Mouse (Mus musculus): Measurements from ENCODE around the gene Tulp4. TPM values are rescaled to one million over a fixed set of nuclear protein-coding genes. Genes with fewer than 3 reads are reported as not detected.
A peak's percentile ranks its signal among the peaks of the same experiment; 100 is the strongest.

The Tulp4 gene
- polyA plus RNA-seq (2012; rRNA removed), result 58.8 and 62.9 TPM in 2 replicates

DNA sequence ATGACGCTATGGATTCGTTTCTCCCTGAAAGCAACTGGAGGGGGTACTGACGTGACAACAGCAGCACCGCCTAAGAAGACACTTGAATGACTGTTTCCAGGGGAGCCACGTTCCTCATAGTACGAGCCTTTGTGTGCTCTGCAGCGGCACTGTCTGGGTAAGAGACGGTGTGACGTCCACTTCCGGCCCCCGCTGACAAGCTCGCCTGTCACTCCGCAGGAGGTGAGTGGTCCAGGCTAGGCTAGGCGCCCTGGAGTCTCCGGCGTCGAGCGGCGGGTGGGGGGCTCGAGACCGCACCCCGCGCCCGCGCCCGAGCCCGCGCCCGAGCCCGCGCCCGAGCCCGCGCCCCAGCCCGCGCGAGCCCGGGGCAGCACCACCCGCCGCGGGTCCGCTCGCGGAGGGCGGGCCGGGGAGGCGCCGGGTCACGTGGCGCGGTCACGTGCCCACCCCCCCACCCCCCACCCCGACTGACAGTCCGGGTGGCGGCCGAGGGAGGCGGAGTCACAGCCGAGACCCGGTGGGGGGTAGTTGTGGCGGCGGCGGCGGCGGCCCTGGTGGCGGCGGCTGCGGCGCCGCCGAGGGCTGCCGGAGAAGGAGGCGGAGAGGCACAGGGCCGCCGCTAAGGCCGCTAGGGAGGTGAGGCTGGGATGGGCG lies at the start of gene Tulp4:
Gene Tulp4 (plus strand): TSS at position 77 of the 654 bp plus-strand sequence.
- peak within 1 kb of the TSS; percentile 13; the same call in 1 of the 2 replicates for H3K27ac ChIP-seq (ENCODE audit: control insufficient read depth, insufficient read depth, low read length)
- no peaks in the 10 kb centered on the region for H3K27me3 ChIP-seq (ENCODE audit: control insufficient read depth, insufficient read depth, low read length)
- WGBS, result 1% methylated on average over 73 of the region's 76 CpGs

DNA sequence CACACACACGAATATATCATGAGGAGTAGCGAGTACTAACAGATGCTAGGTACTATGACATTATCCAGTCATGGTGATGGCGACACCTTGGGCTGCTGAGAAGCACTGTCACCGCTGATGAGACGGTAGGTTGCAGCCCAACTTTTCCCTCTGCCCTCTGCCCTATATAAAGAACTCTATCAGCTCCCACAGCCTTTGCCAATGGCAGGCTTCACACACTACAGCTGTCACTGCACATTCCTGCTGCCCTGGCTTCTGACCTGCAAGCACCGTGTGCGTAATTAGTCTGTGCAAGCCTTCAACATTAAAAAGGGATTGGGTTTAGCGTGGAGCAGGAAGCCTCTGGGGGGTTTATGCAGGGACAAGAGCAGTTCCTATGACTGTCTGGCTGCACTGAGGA lies 43.4 kb upstream of the Tulp4 start:
- no peak for DNase-seq
- Histone ChIP-seq H3K36me3 (ENCODE audit: control insufficient read depth, insufficient read depth, low read length) (no peaks in the 10 kb centered on the region), H3K27ac (ENCODE audit: control insufficient read depth, insufficient read depth, low read length) (no peak overlapping the region), H3K4me1 (replicated peaks; ENCODE audit: control insufficient read depth, insufficient read depth, low read length) (peaks cover 8% of the 10 kb centered on the region), H3K27me3 (ENCODE audit: control insufficient read depth, insufficient read depth, low read length) (no peaks in the 10 kb centered on the region), H3K4me3 (ENCODE audit: control insufficient read depth, insufficient read depth, low read length) (no peak overlapping the region)
- WGBS, result 97% methylated on average over 8 of the region's 8 CpGs
- TF ChIP-seq CTCF (IDR thresholded peaks at IDR 0.05; ENCODE audit: borderline replicate concordance, control insufficient read depth, extremely low read depth, insufficient read depth, low read length, poor library complexity) (no peak), POLR2A (IDR thresholded peaks at IDR 0.05; ENCODE audit: control insufficient read depth, extremely low read depth, insufficient read depth, low read length, poor library complexity) (no peak)

More for the DNA sequence above, at the start of gene Tulp4:
- TF ChIP-seq POLR2A (IDR thresholded peaks at IDR 0.05; ENCODE audit: control insufficient read depth, extremely low read depth, insufficient read depth, low read length, poor library complexity) (peak; percentile 75), CTCF (IDR thresholded peaks at IDR 0.05; ENCODE audit: borderline replicate concordance, control insufficient read depth, extremely low read depth, insufficient read depth, low read length, poor library complexity) (no peak)
- H3K4me1 ChIP-seq (replicated peaks; ENCODE audit: control insufficient read depth, insufficient read depth, low read length), result peaks cover 4% of the 10 kb centered on the region
- H3K4me3 ChIP-seq (ENCODE audit: control insufficient read depth, insufficient read depth, low read length), result peak within 1 kb of the TSS; percentile 56
- DNase-seq, result peak; percentile 83
- H3K36me3 ChIP-seq (ENCODE audit: control insufficient read depth, insufficient read depth, low read length), result no peaks in the 10 kb centered on the region

DNA sequence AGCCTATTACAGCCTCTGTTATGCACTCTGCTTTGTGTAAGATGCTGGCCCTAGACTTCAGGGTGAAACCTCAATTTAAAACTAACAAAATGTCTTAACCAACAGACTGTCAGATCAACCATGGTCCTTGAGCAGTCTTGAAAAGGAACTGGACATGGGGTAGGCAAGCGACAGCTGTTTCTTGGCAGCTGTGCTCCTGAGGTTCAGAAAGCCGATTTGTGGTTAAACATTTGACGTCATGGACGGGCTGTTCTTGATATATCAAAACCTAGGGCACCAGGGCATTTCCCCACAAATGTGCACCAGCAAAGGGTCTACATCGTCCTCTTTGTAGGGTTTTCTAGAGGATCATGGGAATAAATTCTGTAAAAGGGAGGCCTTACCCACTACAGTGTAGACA lies 42.7 kb upstream of the Tulp4 start:
- TF ChIP-seq POLR2A (IDR thresholded peaks at IDR 0.05; ENCODE audit: control insufficient read depth, extremely low read depth, insufficient read depth, low read length, poor library complexity), result no peak
- TF ChIP-seq CTCF (IDR thresholded peaks at IDR 0.05; ENCODE audit: borderline replicate concordance, control insufficient read depth, extremely low read depth, insufficient read depth, low read length, poor library complexity), result no peak
- no peak overlapping the region for H3K4me3 ChIP-seq (ENCODE audit: control insufficient read depth, insufficient read depth, low read length)
- peaks cover 8% of the 10 kb centered on the region for H3K4me1 ChIP-seq (replicated peaks; ENCODE audit: control insufficient read depth, insufficient read depth, low read length)
- H3K27ac ChIP-seq (ENCODE audit: control insufficient read depth, insufficient read depth, low read length), result no peak overlapping the region
- no peaks in the 10 kb centered on the region for H3K27me3 ChIP-seq (ENCODE audit: control insufficient read depth, insufficient read depth, low read length)
- no peaks in the 10 kb centered on the region for H3K36me3 ChIP-seq (ENCODE audit: control insufficient read depth, insufficient read depth, low read length)
- 16% methylated on average over 5 of the region's 5 CpGs for WGBS
- DNase-seq, result no peak

DNA sequence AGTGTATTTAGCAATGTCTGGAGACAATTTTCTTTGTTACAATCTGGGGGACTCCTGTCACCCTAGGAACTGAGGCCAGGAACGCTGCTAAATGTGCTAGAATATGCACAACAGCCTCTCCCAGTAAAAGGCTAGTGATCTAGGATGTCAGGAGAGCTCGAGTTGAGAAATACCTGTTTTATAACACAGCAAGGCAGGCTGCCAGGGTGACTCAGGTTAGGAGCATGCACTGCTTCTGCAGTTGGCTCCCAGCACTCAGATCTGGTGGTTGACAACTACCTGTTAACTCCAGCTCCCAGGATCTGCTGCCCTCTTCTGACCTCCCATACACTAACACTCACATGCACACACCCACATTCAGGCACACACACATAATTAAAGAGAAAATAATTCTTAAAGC lies 40.2 kb upstream of the Tulp4 start:
- H3K27me3 ChIP-seq (ENCODE audit: control insufficient read depth, insufficient read depth, low read length), result no peaks in the 10 kb centered on the region
- H3K27ac ChIP-seq (ENCODE audit: control insufficient read depth, insufficient read depth, low read length), result no peak overlapping the region
- no peak overlapping the region for H3K4me3 ChIP-seq (ENCODE audit: control insufficient read depth, insufficient read depth, low read length)
- peaks cover 8% of the 10 kb centered on the region for H3K4me1 ChIP-seq (replicated peaks; ENCODE audit: control insufficient read depth, insufficient read depth, low read length)
- 93% methylated on average over 2 of the region's 2 CpGs for WGBS
- H3K36me3 ChIP-seq (ENCODE audit: control insufficient read depth, insufficient read depth, low read length), result no peaks in the 10 kb centered on the region
- no peak for TF ChIP-seq POLR2A (IDR thresholded peaks at IDR 0.05; ENCODE audit: control insufficient read depth, extremely low read depth, insufficient read depth, low read length, poor library complexity)
- TF ChIP-seq CTCF (IDR thresholded peaks at IDR 0.05; ENCODE audit: borderline replicate concordance, control insufficient read depth, extremely low read depth, insufficient read depth, low read length, poor library complexity), result no peak
- DNase-seq, result no peak

DNA sequence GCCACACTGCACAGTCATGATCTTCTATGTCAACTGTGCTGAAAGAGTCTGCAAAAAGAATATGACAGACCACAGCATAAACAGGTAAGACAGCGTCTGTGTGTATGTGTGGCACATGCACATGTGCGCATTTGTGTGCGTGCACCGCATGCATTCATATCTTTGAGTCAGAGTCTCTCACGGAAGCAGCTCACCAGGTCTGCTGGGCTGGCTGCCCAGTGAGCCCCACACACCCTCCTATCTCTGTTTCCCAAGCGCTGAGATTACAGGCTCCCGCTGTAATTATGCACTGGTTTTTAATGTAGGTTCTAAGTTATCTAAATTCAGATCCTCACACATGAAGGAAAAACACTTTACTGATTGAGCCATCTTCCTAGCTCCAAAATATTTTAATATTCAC lies 38.6 kb upstream of the Tulp4 start:
- Histone ChIP-seq H3K4me1 (replicated peaks; ENCODE audit: control insufficient read depth, insufficient read depth, low read length) (peaks cover 8% of the 10 kb centered on the region), H3K27me3 (ENCODE audit: control insufficient read depth, insufficient read depth, low read length) (no peaks in the 10 kb centered on the region), H3K4me3 (ENCODE audit: control insufficient read depth, insufficient read depth, low read length) (no peak overlapping the region), H3K27ac (ENCODE audit: control insufficient read depth, insufficient read depth, low read length) (no peak overlapping the region), H3K36me3 (ENCODE audit: control insufficient read depth, insufficient read depth, low read length) (no peaks in the 10 kb centered on the region)
- no peak for DNase-seq
- TF ChIP-seq POLR2A (IDR thresholded peaks at IDR 0.05; ENCODE audit: control insufficient read depth, extremely low read depth, insufficient read depth, low read length, poor library complexity) (no peak), CTCF (IDR thresholded peaks at IDR 0.05; ENCODE audit: borderline replicate concordance, control insufficient read depth, extremely low read depth, insufficient read depth, low read length, poor library complexity) (no peak)
- 98% methylated on average over 7 of the region's 7 CpGs for WGBS

DNA sequence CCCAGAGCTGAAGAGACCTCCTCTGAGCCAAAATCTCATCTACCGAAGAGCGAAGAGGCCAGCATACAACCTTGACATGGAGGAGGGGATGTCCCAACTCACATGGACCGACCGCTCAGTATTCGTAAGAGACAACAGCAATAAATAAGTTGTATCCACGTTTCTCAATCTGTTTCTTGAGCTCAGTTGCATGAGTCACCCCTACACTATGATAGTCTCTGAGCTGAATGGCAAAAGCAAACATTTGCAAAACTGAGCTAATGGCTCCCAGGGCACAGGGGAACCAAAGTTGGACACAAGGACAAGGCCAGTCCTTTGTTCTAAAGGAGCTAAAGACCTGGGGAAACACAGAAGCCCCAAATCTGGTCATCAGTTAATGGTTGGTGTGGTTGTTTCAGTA lies 36.4 kb upstream of the Tulp4 start:
- TF ChIP-seq POLR2A (IDR thresholded peaks at IDR 0.05; ENCODE audit: control insufficient read depth, extremely low read depth, insufficient read depth, low read length, poor library complexity) (no peak), CTCF (IDR thresholded peaks at IDR 0.05; ENCODE audit: borderline replicate concordance, control insufficient read depth, extremely low read depth, insufficient read depth, low read length, poor library complexity) (no peak)
- Histone ChIP-seq H3K27me3 (ENCODE audit: control insufficient read depth, insufficient read depth, low read length) (no peaks in the 10 kb centered on the region), H3K4me1 (replicated peaks; ENCODE audit: control insufficient read depth, insufficient read depth, low read length) (peaks cover under 1% of the 10 kb centered on the region; the same call in 1 of the 2 replicates), H3K27ac (ENCODE audit: control insufficient read depth, insufficient read depth, low read length) (no peak overlapping the region), H3K4me3 (ENCODE audit: control insufficient read depth, insufficient read depth, low read length) (no peak overlapping the region), H3K36me3 (ENCODE audit: control insufficient read depth, insufficient read depth, low read length) (peaks cover 7% of the 10 kb centered on the region; the same call in 1 of the 2 replicates)
- DNase-seq, result no peak
- 94% methylated on average over 6 of the region's 6 CpGs for WGBS
